In the genomic region with DNA sequence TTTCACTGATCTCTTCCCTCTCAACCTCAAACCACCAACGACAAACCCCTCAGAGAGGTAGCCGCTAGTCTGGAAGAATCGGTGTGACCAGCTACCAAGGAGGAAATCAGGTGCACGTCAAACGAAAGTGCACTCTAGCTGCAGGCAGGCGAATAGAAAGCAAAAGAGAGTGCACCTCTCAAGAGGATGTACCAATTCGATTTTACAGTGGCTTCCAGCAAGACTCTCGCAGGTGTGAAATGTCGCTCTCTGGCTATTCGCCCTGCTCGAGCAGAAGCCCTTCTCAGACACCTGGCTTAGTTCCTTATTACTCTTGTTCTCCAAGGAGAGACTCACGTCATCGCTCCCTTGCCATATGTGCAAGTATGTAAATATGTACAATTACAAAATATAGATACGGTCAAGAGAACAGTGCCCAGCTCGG, we compare ENCODE assay signal across 7 mouse cellular contexts. TPM values are rescaled to one million over a fixed set of nuclear protein-coding genes. Genes with fewer than 3 reads are reported as not detected.
DNase-seq lines count a peak whose midpoint lies in the region; ATAC-seq and TF ChIP-seq lines count a peak whose summit lies in the region.

A gene (minus strand): TSS at position 336 of the 424 bp plus-strand sequence.

- DNase-seq in adrenal gland, adult 8-10 months: no peak
- DNase-seq in thymus, adult 18-20 months: peak; percentile 18 to 56

- 3% methylated on average over 15 of the region's 15 CpGs for WGBS in embryonic facial prominence, embryonic 15.5 days
- 9% methylated on average over 15 of the region's 15 CpGs for WGBS in hindbrain, embryonic 16.5 days
- 4% methylated on average over 15 of the region's 15 CpGs for WGBS in limb, embryonic 13.5 days
- WGBS in midbrain, embryonic 15.5 days: 7% methylated on average over 15 of the region's 15 CpGs

- no peak for TF ChIP-seq EP300 in ES-Bruce4 (IDR thresholded peaks at IDR 0.05; ENCODE audit: insufficient read depth, low read depth, low read length)

- no peak within 1 kb of the TSS for H3K27ac ChIP-seq in ES-Bruce4 (ENCODE audit: insufficient read depth, low read length)
- no peak within 1 kb of the TSS for H3K27ac ChIP-seq in embryonic facial prominence, embryonic 15.5 days (replicated peaks)
- peak within 1 kb of the TSS; percentile 73 for H3K27ac ChIP-seq in hindbrain, embryonic 16.5 days (ENCODE audit: low read depth, low read length)
- H3K27ac ChIP-seq in limb, embryonic 13.5 days: no peak within 1 kb of the TSS
- peak within 1 kb of the TSS; percentile 39; the same call in 1 of the 2 replicates for H3K27ac ChIP-seq in midbrain, embryonic 15.5 days

- peaks cover 14% of the 10 kb centered on the region for H3K27me3 ChIP-seq in ES-Bruce4 (ENCODE audit: control insufficient read depth, insufficient read depth, low read length, poor library complexity, severe bottlenecking)
- H3K27me3 ChIP-seq in embryonic facial prominence, embryonic 15.5 days: peaks cover 20% of the 10 kb centered on the region
- peaks cover 4% of the 10 kb centered on the region for H3K27me3 ChIP-seq in hindbrain, embryonic 16.5 days (replicated peaks; ENCODE audit: control insufficient read depth, insufficient read depth, low read length)
- peaks cover 44% of the 10 kb centered on the region for H3K27me3 ChIP-seq in limb, embryonic 13.5 days
- H3K27me3 ChIP-seq in midbrain, embryonic 15.5 days (replicated peaks): peaks cover 8% of the 10 kb centered on the region

- peak within 1 kb of the TSS; percentile 100 for H3K4me2 ChIP-seq in embryonic facial prominence, embryonic 15.5 days (replicated peaks)
- peak within 1 kb of the TSS; percentile 98 for H3K4me2 ChIP-seq in hindbrain, embryonic 16.5 days (ENCODE audit: low read length)
- peak within 1 kb of the TSS; percentile 100 for H3K4me2 ChIP-seq in limb, embryonic 13.5 days (replicated peaks)
- H3K4me2 ChIP-seq in midbrain, embryonic 15.5 days: peak within 1 kb of the TSS; percentile 94

- peak within 1 kb of the TSS; percentile 19 for H3K9ac ChIP-seq in ES-Bruce4 (ENCODE audit: low read depth, poor library complexity, severe bottlenecking)
- H3K9ac ChIP-seq in embryonic facial prominence, embryonic 15.5 days: peak within 1 kb of the TSS; percentile 48
- peak within 1 kb of the TSS; percentile 87 for H3K9ac ChIP-seq in hindbrain, embryonic 16.5 days (ENCODE audit: low read depth, low read length)
- peak within 1 kb of the TSS; percentile 70 for H3K9ac ChIP-seq in limb, embryonic 13.5 days
- H3K9ac ChIP-seq in midbrain, embryonic 15.5 days: peak within 1 kb of the TSS; percentile 67

- H3K9me3 ChIP-seq in ES-Bruce4 (replicated peaks; ENCODE audit: control insufficient read depth, insufficient read depth, low read length, poor library complexity, severe bottlenecking): no peaks in the 10 kb centered on the region; the same call in 1 of the 2 replicates
- no peaks in the 10 kb centered on the region for H3K9me3 ChIP-seq in embryonic facial prominence, embryonic 15.5 days (replicated peaks)
- H3K9me3 ChIP-seq in hindbrain, embryonic 16.5 days (ENCODE audit: control insufficient read depth, low read length): no peaks in the 10 kb centered on the region
- peaks cover 6% of the 10 kb centered on the region; the same call in 1 of the 2 replicates for H3K9me3 ChIP-seq in limb, embryonic 13.5 days
- no peaks in the 10 kb centered on the region for H3K9me3 ChIP-seq in midbrain, embryonic 15.5 days

- H3K4me3 ChIP-seq in ES-Bruce4 (ENCODE audit: low read depth, low read length): peak within 1 kb of the TSS; percentile 62
- H3K4me3 ChIP-seq in embryonic facial prominence, embryonic 15.5 days (replicated peaks): peak within 1 kb of the TSS; percentile 63
- peak within 1 kb of the TSS; percentile 79 for H3K4me3 ChIP-seq in hindbrain, embryonic 16.5 days (ENCODE audit: low read length)
- H3K4me3 ChIP-seq in limb, embryonic 13.5 days: peak within 1 kb of the TSS; percentile 66
- H3K4me3 ChIP-seq in midbrain, embryonic 15.5 days: peak within 1 kb of the TSS; percentile 64

- H3K36me3 ChIP-seq in ES-Bruce4 (ENCODE audit: control insufficient read depth, insufficient read depth, low read length, poor library complexity, severe bottlenecking): no peaks in the 10 kb centered on the region
- no peaks in the 10 kb centered on the region for H3K36me3 ChIP-seq in embryonic facial prominence, embryonic 15.5 days
- no peaks in the 10 kb centered on the region for H3K36me3 ChIP-seq in hindbrain, embryonic 16.5 days (ENCODE audit: control insufficient read depth, insufficient read depth, low read length)
- H3K36me3 ChIP-seq in limb, embryonic 13.5 days: no peaks in the 10 kb centered on the region
- H3K36me3 ChIP-seq in midbrain, embryonic 15.5 days (replicated peaks): no peaks in the 10 kb centered on the region

- TF ChIP-seq CTCF in ES-Bruce4 (IDR thresholded peaks at IDR 0.05; ENCODE audit: low read depth, low read length): no peak

- no peak for TF ChIP-seq POLR2A in ES-Bruce4 (IDR thresholded peaks at IDR 0.05; ENCODE audit: insufficient read depth, low read length)

- ATAC-seq in embryonic facial prominence, embryonic 15.5 days (ENCODE audit: insufficient number of reproducible peaks, low FRiP score, low TSS enrichment, low read depth): no peak
- peak; percentile 21 for ATAC-seq in hindbrain, embryonic 16.5 days
- no peak for ATAC-seq in limb, embryonic 13.5 days (ENCODE audit: low FRiP score, low read depth)
- ATAC-seq in midbrain, embryonic 15.5 days (replicated peaks): peak; percentile 27; the same call in 1 of the 2 replicates

- no peaks in the 10 kb centered on the region for H3K4me1 ChIP-seq in ES-Bruce4 (ENCODE audit: control insufficient read depth, insufficient read depth, low read length)
- peaks cover 17% of the 10 kb centered on the region for H3K4me1 ChIP-seq in embryonic facial prominence, embryonic 15.5 days
- peaks cover 11% of the 10 kb centered on the region for H3K4me1 ChIP-seq in hindbrain, embryonic 16.5 days (ENCODE audit: control insufficient read depth, insufficient read depth, low read depth, low read length)
- peaks cover 11% of the 10 kb centered on the region for H3K4me1 ChIP-seq in limb, embryonic 13.5 days
- H3K4me1 ChIP-seq in midbrain, embryonic 15.5 days: peaks cover 21% of the 10 kb centered on the region

RNA-seq across cellular contexts. Expression of the gene that starts here (rescaled TPM):
- polyA plus RNA-seq in ES-Bruce4 (2011; ENCODE audit: insufficient read depth, insufficient read length, low read depth, missing spikeins): not detected in 2 replicates
- 10 to 100 TPM in 3 of 4 experiments, 1 to 10 TPM in 1; 7.8 to 18.1 (median 13.3) TPM for total RNA-seq in adrenal gland, adult 8-10 months (2022)
- polyA plus RNA-seq in embryonic facial prominence, embryonic 15.5 days (2015; fragmentation: Nextera tagmentation; extraction: Ambion mirVana): 0.32 and 0.60 TPM in 2 replicates
- polyA plus RNA-seq in hindbrain, embryonic 16.5 days (2015; fragmentation: Nextera tagmentation; extraction: Ambion mirVana): 20.4 TPM in 2 replicates
- 0.22 and 0.29 TPM in 2 replicates for polyA plus RNA-seq in limb, embryonic 13.5 days (2015; fragmentation: Nextera tagmentation; extraction: Ambion mirVana)
- polyA plus RNA-seq in midbrain, embryonic 15.5 days (2015; fragmentation: Nextera tagmentation; extraction: Ambion mirVana): 12.3 and 14.3 TPM in 2 replicates

Comparison
In these comparisons a context has a peak if more than half of its experiments do, and no peak if none do; other contexts are left out.
1. H3K27ac ChIP-seq: peak in hindbrain, embryonic 16.5 days (single experiment) and midbrain, embryonic 15.5 days (single experiment); none in ES-Bruce4 (single experiment), embryonic facial prominence, embryonic 15.5 days (single experiment) and limb, embryonic 13.5 days (single experiment).
2. H3K9ac ChIP-seq: peak in every context shown above with its lines; median percentile 87 in hindbrain, embryonic 16.5 days; 70 in limb, embryonic 13.5 days; 67 in midbrain, embryonic 15.5 days; 48 in embryonic facial prominence, embryonic 15.5 days; 19 in ES-Bruce4.
3. ATAC-seq: peak in hindbrain, embryonic 16.5 days (single experiment) and midbrain, embryonic 15.5 days (single experiment); none in embryonic facial prominence, embryonic 15.5 days (single experiment) and limb, embryonic 13.5 days (single experiment).
4. Peak in every context shown above with its lines, with median percentiles within 50 percentile points of each other: H3K4me3 ChIP-seq and H3K4me2 ChIP-seq.